8 mouse cellular contexts compared by ENCODE assay signal in the genomic region with DNA sequence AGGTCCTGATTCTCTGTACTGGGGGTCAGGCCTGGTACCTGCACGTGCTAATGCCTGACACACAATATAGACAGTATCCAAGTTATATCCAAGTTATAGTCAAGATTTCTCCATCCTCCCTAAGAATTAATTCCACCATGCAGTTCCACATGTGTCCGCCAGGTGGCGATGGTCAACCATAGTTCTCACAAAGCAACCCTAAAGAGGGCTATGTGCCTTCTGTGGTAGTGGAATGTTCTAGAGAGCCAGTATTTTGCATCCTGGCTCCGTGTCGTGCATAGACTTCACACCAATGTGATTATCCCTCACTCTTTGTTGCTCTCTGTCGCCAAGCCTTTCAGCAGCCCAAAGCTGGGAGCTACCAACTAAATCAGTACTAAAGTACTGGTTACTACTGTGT. TPM values are rescaled to one million over a fixed set of nuclear protein-coding genes. Genes with fewer than 3 reads are reported as not detected.
DNase-seq lines count a peak whose midpoint lies in the region; ATAC-seq and TF ChIP-seq lines count a peak whose summit lies in the region.

No protein-coding gene starts in this region.

- DNase-seq in CD4-positive, CD25-positive, alpha-beta regulatory T cell, adult 2 months (ENCODE audit: low read depth, low spot score), result peak; percentile 80
- DNase-seq in cerebellum, postnatal 14 days, result peak; percentile 92
- DNase-seq in frontal cortex, postnatal 14 days (ENCODE audit: low spot score in 2 of 2), result peak; percentile 64 to 88
- peak; percentile 83 for DNase-seq in induced T-regulatory cell, adult 2 months (ENCODE audit: low read depth)
- peak; percentile 77 to 87 for DNase-seq in left cerebral cortex, adult 2 months (ENCODE audit: extremely low spot score in 1 of 2, low spot score in 2 of 2)
- peak; percentile 50 to 70 for DNase-seq in spleen, postnatal 14 days (ENCODE audit: low spot score in 2 of 2)

- no peak overlapping the region for H3K4me3 ChIP-seq in left cerebral cortex, adult 2 months
- H3K4me3 ChIP-seq in midbrain, embryonic 13.5 days (replicated peaks), result no peak overlapping the region

- TF ChIP-seq CTCF in left cerebral cortex, adult 2 months (IDR thresholded peaks at IDR 0.05), result peak; percentile 96

- H3K9me3 ChIP-seq in midbrain, embryonic 13.5 days, result no peaks in the 10 kb centered on the region

- WGBS in midbrain, embryonic 13.5 days, result 1% methylated on average over 6 of the region's 6 CpGs

- H3K4me1 ChIP-seq in midbrain, embryonic 13.5 days (replicated peaks), result no peaks in the 10 kb centered on the region

- intact Hi-C loops in left cerebral cortex, adult 2 months (cut with DNase I), result loop anchor here (1.0 to 10.0 kb wide), 3 partner anchors 49 to 185 kb away; partner anchors contain the start of genes Cd300lg, Ppy and Pyy

- no peak overlapping the region for H3K27ac ChIP-seq in left cerebral cortex, adult 2 months
- H3K27ac ChIP-seq in midbrain, embryonic 13.5 days, result no peak overlapping the region

- ATAC-seq in CD4-positive, CD25-positive, alpha-beta regulatory T cell, adult 4 months, result no peak
- ATAC-seq in midbrain, embryonic 13.5 days, result 0 out of 2 replicates have a peak, but pooled peaks have one; percentile 65

- H3K4me2 ChIP-seq in midbrain, embryonic 13.5 days (replicated peaks), result no peak overlapping the region

- peaks cover 33% of the 10 kb centered on the region; the same call in 1 of the 2 replicates for H3K27me3 ChIP-seq in midbrain, embryonic 13.5 days

- no peak overlapping the region for H3K9ac ChIP-seq in midbrain, embryonic 13.5 days (replicated peaks)

- no peaks in the 10 kb centered on the region for H3K36me3 ChIP-seq in midbrain, embryonic 13.5 days

RNA-seq across cellular contexts. Expression of gene Meox1, which starts 25.5 kb away (rescaled TPM):
- polyA plus RNA-seq in CD4-positive, CD25-positive, alpha-beta regulatory T cell, adult 4 months (2017; shearing (Covaris generic)), result not detected
- under 1 TPM; 0.50 to 0.91 TPM for total RNA-seq in left cerebral cortex, adult 2 months (2021)
- polyA plus RNA-seq in midbrain, embryonic 13.5 days (2015; fragmentation: Nextera tagmentation; extraction: Ambion mirVana), result 0.12 and 0.13 TPM in 2 replicates

RNA-seq across cellular contexts. Expression of gene Sost, which starts 47.2 kb away (rescaled TPM):
- not detected for polyA plus RNA-seq in CD4-positive, CD25-positive, alpha-beta regulatory T cell, adult 4 months (2017; shearing (Covaris generic))
- total RNA-seq in left cerebral cortex, adult 2 months (2021), result not detected
- polyA plus RNA-seq in midbrain, embryonic 13.5 days (2015; fragmentation: Nextera tagmentation; extraction: Ambion mirVana), result 0.07 and 0.24 TPM in 2 replicates
